Mouse (Mus musculus): ENCODE data around the gene Nrp2. TPM values are rescaled to one million over a fixed set of nuclear protein-coding genes. Genes with fewer than 3 reads are reported as not detected.

Gene Nrp2
- total RNA-seq, 1 experiment = 14.4 TPM

- Histone ChIP-seq H3K4me3 (ENCODE audit: insufficient read depth in 1 of 2, low read depth in 1 of 2, low read length in 2 of 2, poor library complexity in 1 of 2, severe bottlenecking in 1 of 2) (no peak overlapping the region), H3K4me1 (ENCODE audit: control insufficient read depth in 2 of 2, insufficient read depth in 2 of 2, low read length in 2 of 2, poor library complexity in 1 of 2) (peaks cover 0 to 15% of the 10 kb centered on the region in 2 experiments; a peak in 2 of 4 replicates), H3K9ac (ENCODE audit: insufficient read depth, low read depth, low read length, poor library complexity, severe bottlenecking) (no peak overlapping the region), H3K9me3 (ENCODE audit: control insufficient read depth, insufficient read depth, low read depth, low read length) (no peaks in the 10 kb centered on the region), H3K36me3 (ENCODE audit: control insufficient read depth, insufficient read depth, low read length, poor library complexity, severe bottlenecking) (no peaks in the 10 kb centered on the region), H3K27ac (ENCODE audit: insufficient read depth, low read depth, low read length, poor library complexity, severe bottlenecking) (no peak overlapping the region)
- DNase-seq (ENCODE audit: low read depth, low spot score) = no peak
- TF ChIP-seq ZNF384 (IDR thresholded peaks at IDR 0.05; ENCODE audit: low read depth, low read length) (no peak), CHD2 (IDR thresholded peaks at IDR 0.05; ENCODE audit: low read depth, low read length) (no peak), ZC3H11A (IDR thresholded peaks at IDR 0.05; ENCODE audit: borderline replicate concordance, low read depth, low read length) (no peak), HCFC1 (IDR thresholded peaks at IDR 0.05; ENCODE audit: borderline replicate concordance, insufficient read depth, low read length) (no peak), MAFK (IDR thresholded peaks at IDR 0.05; ENCODE audit: insufficient read depth, low read depth, low read length) (no peak)
- in situ Hi-C loops (cut with MboI; ENCODE audit: low sequenced_read_pairs in 2 of 2, unreplicated experiment in 2 of 2) = no loop called here
Measured at GRCm38 (mm10) chr1:62709770-62710335, 6.8 kb downstream of the Nrp2 start.

- Histone ChIP-seq H3K4me1 (ENCODE audit: control insufficient read depth in 2 of 2, insufficient read depth in 2 of 2, low read length in 2 of 2, poor library complexity in 1 of 2) (peaks cover 5 to 15% of the 10 kb centered on the region in 2 experiments; a peak in 3 of 4 replicates), H3K9ac (ENCODE audit: insufficient read depth, low read depth, low read length, poor library complexity, severe bottlenecking) (no peak overlapping the region), H3K36me3 (ENCODE audit: control insufficient read depth, insufficient read depth, low read length, poor library complexity, severe bottlenecking) (no peaks in the 10 kb centered on the region), H3K4me3 (ENCODE audit: insufficient read depth in 1 of 2, low read depth in 1 of 2, low read length in 2 of 2, poor library complexity in 1 of 2, severe bottlenecking in 1 of 2) (no peak overlapping the region), H3K9me3 (ENCODE audit: control insufficient read depth, insufficient read depth, low read depth, low read length) (no peaks in the 10 kb centered on the region), H3K27ac (ENCODE audit: insufficient read depth, low read depth, low read length, poor library complexity, severe bottlenecking) (no peak overlapping the region)
- TF ChIP-seq MAFK (IDR thresholded peaks at IDR 0.05; ENCODE audit: insufficient read depth, low read depth, low read length) = no peak
- no peak for TF ChIP-seq CHD2 (IDR thresholded peaks at IDR 0.05; ENCODE audit: low read depth, low read length)
- no peak for TF ChIP-seq HCFC1 (IDR thresholded peaks at IDR 0.05; ENCODE audit: borderline replicate concordance, insufficient read depth, low read length)
- no peak for TF ChIP-seq ZC3H11A (IDR thresholded peaks at IDR 0.05; ENCODE audit: borderline replicate concordance, low read depth, low read length)
- TF ChIP-seq ZNF384 (IDR thresholded peaks at IDR 0.05; ENCODE audit: low read depth, low read length) = no peak
- DNase-seq (ENCODE audit: low read depth, low spot score) = no peak
- in situ Hi-C loops (cut with MboI; ENCODE audit: low sequenced_read_pairs in 2 of 2, unreplicated experiment in 2 of 2) = no loop called here
Measured at GRCm38 (mm10) chr1:62713021-62713676, 10.1 kb downstream of the Nrp2 start.

GRCm38 (mm10) chr1:62715004-62715403 lies 11.9 kb downstream of the Nrp2 start:
- H3K27ac ChIP-seq (ENCODE audit: insufficient read depth, low read depth, low read length, poor library complexity, severe bottlenecking) = no peak overlapping the region
- H3K9ac ChIP-seq (ENCODE audit: insufficient read depth, low read depth, low read length, poor library complexity, severe bottlenecking) = no peak overlapping the region
- H3K4me3 ChIP-seq (ENCODE audit: insufficient read depth in 1 of 2, low read depth in 1 of 2, low read length in 2 of 2, poor library complexity in 1 of 2, severe bottlenecking in 1 of 2) = no peak overlapping the region
- H3K9me3 ChIP-seq (ENCODE audit: control insufficient read depth, insufficient read depth, low read depth, low read length) = no peaks in the 10 kb centered on the region
- peaks cover 5 to 6% of the 10 kb centered on the region in 2 experiments; a peak in 2 of 4 replicates for H3K4me1 ChIP-seq (ENCODE audit: control insufficient read depth in 2 of 2, insufficient read depth in 2 of 2, low read length in 2 of 2, poor library complexity in 1 of 2)
- H3K36me3 ChIP-seq (ENCODE audit: control insufficient read depth, insufficient read depth, low read length, poor library complexity, severe bottlenecking) = no peaks in the 10 kb centered on the region
- in situ Hi-C loops (cut with MboI; ENCODE audit: low sequenced_read_pairs in 2 of 2, unreplicated experiment in 2 of 2) = no loop called here
- no peak for DNase-seq (ENCODE audit: low read depth, low spot score)
- TF ChIP-seq HCFC1 (IDR thresholded peaks at IDR 0.05; ENCODE audit: borderline replicate concordance, insufficient read depth, low read length) = no peak
- no peak for TF ChIP-seq ZC3H11A (IDR thresholded peaks at IDR 0.05; ENCODE audit: borderline replicate concordance, low read depth, low read length)
- TF ChIP-seq ZNF384 (IDR thresholded peaks at IDR 0.05; ENCODE audit: low read depth, low read length) = no peak
- no peak for TF ChIP-seq MAFK (IDR thresholded peaks at IDR 0.05; ENCODE audit: insufficient read depth, low read depth, low read length)
- no peak for TF ChIP-seq CHD2 (IDR thresholded peaks at IDR 0.05; ENCODE audit: low read depth, low read length)

GRCm38 (mm10) chr1:62715692-62716091 lies 12.6 kb downstream of the Nrp2 start:
- peak overlapping the region; percentile 12; the same call in 1 of the 2 replicates for H3K27ac ChIP-seq (ENCODE audit: insufficient read depth, low read depth, low read length, poor library complexity, severe bottlenecking)
- no peaks in the 10 kb centered on the region for H3K9me3 ChIP-seq (ENCODE audit: control insufficient read depth, insufficient read depth, low read depth, low read length)
- TF ChIP-seq CHD2 (IDR thresholded peaks at IDR 0.05; ENCODE audit: low read depth, low read length) (no peak), HCFC1 (IDR thresholded peaks at IDR 0.05; ENCODE audit: borderline replicate concordance, insufficient read depth, low read length) (no peak), ZC3H11A (IDR thresholded peaks at IDR 0.05; ENCODE audit: borderline replicate concordance, low read depth, low read length) (no peak), ZNF384 (IDR thresholded peaks at IDR 0.05; ENCODE audit: low read depth, low read length) (no peak), MAFK (IDR thresholded peaks at IDR 0.05; ENCODE audit: insufficient read depth, low read depth, low read length) (no peak)
- H3K4me1 ChIP-seq (ENCODE audit: control insufficient read depth in 2 of 2, insufficient read depth in 2 of 2, low read length in 2 of 2, poor library complexity in 1 of 2) = peaks cover 5 to 7% of the 10 kb centered on the region in 2 experiments; a peak in 2 of 4 replicates
- no peaks in the 10 kb centered on the region for H3K36me3 ChIP-seq (ENCODE audit: control insufficient read depth, insufficient read depth, low read length, poor library complexity, severe bottlenecking)
- H3K9ac ChIP-seq (ENCODE audit: insufficient read depth, low read depth, low read length, poor library complexity, severe bottlenecking) = no peak overlapping the region
- in situ Hi-C loops (cut with MboI; ENCODE audit: low sequenced_read_pairs in 2 of 2, unreplicated experiment in 2 of 2) = no loop called here
- H3K4me3 ChIP-seq (ENCODE audit: insufficient read depth in 1 of 2, low read depth in 1 of 2, low read length in 2 of 2, poor library complexity in 1 of 2, severe bottlenecking in 1 of 2) = no peak overlapping the region
- DNase-seq (ENCODE audit: low read depth, low spot score) = no peak
